Mouse (Mus musculus) ES-Bruce4 (cell line): ENCODE data around the gene Zfp697.

ENCODE experiments used
- CTCF ChIP-seq: IDR thresholded peaks from one replicate; pipeline ENCODE4 v1.8.1; 2011; ENCODE audit warnings: low read depth, low read length
- EP300 ChIP-seq: IDR thresholded peaks from 2 replicates; pipeline ENCODE4 v1.6.1; 2011; ENCODE audit warnings: low read depth, low read length; ENCODE audit not compliant: insufficient read depth
- POLR2A ChIP-seq: IDR thresholded peaks from one replicate; pipeline ENCODE4 v1.8.1; 2011; ENCODE audit warnings: low read length; ENCODE audit not compliant: insufficient read depth

DNA sequence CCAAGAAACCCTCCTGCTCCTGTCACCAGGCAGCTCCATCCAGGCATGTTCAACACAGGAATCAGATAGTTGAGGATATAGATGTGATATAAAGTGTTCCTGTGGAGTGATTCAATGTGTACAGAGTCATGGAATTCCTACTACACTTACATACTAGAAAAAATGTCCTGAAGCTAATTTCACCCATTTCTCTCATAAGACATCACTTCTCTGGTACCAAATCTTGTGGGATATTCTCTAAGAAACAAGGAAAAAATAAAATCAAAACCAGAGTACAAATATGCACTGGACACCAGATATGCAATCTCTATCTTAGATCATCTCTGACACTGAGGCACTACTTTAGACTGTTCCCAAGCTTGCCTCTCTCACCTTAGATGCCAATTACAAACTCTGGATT lies 247.9 kb downstream of the Zfp697 start, which contains the start of gene Hsd3b5:
- TF ChIP-seq CTCF (no peak), POLR2A (no peak), EP300 (no peak)
